Mouse (Mus musculus) embryonic facial prominence, embryonic 11.5 days (tissue): ENCODE measurements around the gene Oit3. TPM values are rescaled to one million over a fixed set of nuclear protein-coding genes. Genes with fewer than 3 reads are reported as not detected.

Experiments used
- ATAC-seq: fragments of 200-750 bp; cut with Nextera tagmentation; replicated peaks from 2 replicates; pipeline ENCODE4 v1.8.0; 2017; ENCODE audit warnings: low read depth; ENCODE audit not compliant: insufficient number of reproducible peaks, low FRiP score, low TSS enrichment
- DNase-seq: peaks from one replicate; pipeline ENCODE4 v3.0.0-alpha.2; 2015; ENCODE audit warnings: low spot score
- H3K27ac ChIP-seq: fragments of 300-500 bp; sonication (generic); replicated peaks from 2 replicates; pipeline ENCODE4 v1.5.1; 2014; ENCODE audit warnings: mild to moderate bottlenecking, low read depth, low read length, control low read depth
- H3K27me3 ChIP-seq: fragments of 300-500 bp; sonication (generic); 2 replicates; pipeline ENCODE4 v1.6.1; 2014; ENCODE audit warnings: mild to moderate bottlenecking, low read length, moderate library complexity, mixed read lengths; ENCODE audit not compliant: control insufficient read depth, insufficient read depth
- H3K36me3 ChIP-seq: fragments of 300-500 bp; sonication (generic); replicated peaks from 2 replicates; pipeline ENCODE4 v1.6.1; 2014; ENCODE audit warnings: low read depth, mild to moderate bottlenecking, low read length, moderate library complexity, mixed read lengths; ENCODE audit not compliant: control insufficient read depth, insufficient read depth
- H3K4me1 ChIP-seq: fragments of 300-500 bp; sonication (generic); 2 replicates; pipeline ENCODE4 v1.6.1; 2014; ENCODE audit warnings: low read length, mixed read lengths; ENCODE audit not compliant: control insufficient read depth, insufficient read depth
- H3K4me2 ChIP-seq: fragments of 300-500 bp; sonication (generic); 2 replicates; pipeline ENCODE4 v1.6.1; 2014; ENCODE audit warnings: low read depth, mild to moderate bottlenecking, control low read depth, low read length, moderate library complexity
- H3K4me3 ChIP-seq: fragments of 300-500 bp; sonication (generic); 2 replicates; pipeline ENCODE4 v1.5.1; 2014; ENCODE audit warnings: low read depth, low read length, control low read depth
- H3K9ac ChIP-seq: fragments of 300-500 bp; sonication (generic); replicated peaks from 2 replicates; pipeline ENCODE4 v1.6.1; 2014; ENCODE audit warnings: mild to moderate bottlenecking, control low read depth, low read length
- H3K9me3 ChIP-seq: fragments of 300-500 bp; sonication (generic); replicated peaks from 2 replicates; pipeline ENCODE4 v1.6.1; 2016; ENCODE audit warnings: mild to moderate bottlenecking, low read length, inconsistent platforms, mixed read lengths; ENCODE audit not compliant: control insufficient read depth
- WGBS: fragments of 180-500 bp; shearing (Covaris S2); extraction: QIAGEN DNeasy Blood & Tissue Kit; methylation state at CpG from one replicate; pipeline ENCODE4 v1.1.7; 2014; 5-methylcytosine and 5-hydroxymethylcytosine counted together
- polyA plus RNA-seq: library from polyadenylated mRNA; unstranded; fragments of >200 nt; fragmentation: Nextera tagmentation; extraction: Ambion mirVana; gene quantifications from 2 replicates; pipeline ENCODE4 v1.2.1, GENCODE M21; 2014

Oit3 gene
- polyA plus RNA-seq, 1 experiment from 2014 or later, result 0.49 TPM

GRCm38 (mm10) chr10:59429448-59430135 lies 12.0 kb downstream of the Oit3 start:
- H3K4me3 ChIP-seq, result no peak overlapping the region
- no peaks in the 10 kb centered on the region for H3K36me3 ChIP-seq
- H3K9ac ChIP-seq, result no peak overlapping the region
- H3K27me3 ChIP-seq, result no peaks in the 10 kb centered on the region
- H3K4me2 ChIP-seq, result no peak overlapping the region
- no peak for ATAC-seq
- DNase-seq, result no peak
- 83% methylated on average over 16 of the region's 16 CpGs for WGBS
- no peak overlapping the region for H3K27ac ChIP-seq
- H3K4me1 ChIP-seq, result no peaks in the 10 kb centered on the region
- H3K9me3 ChIP-seq, result no peaks in the 10 kb centered on the region

DNA sequence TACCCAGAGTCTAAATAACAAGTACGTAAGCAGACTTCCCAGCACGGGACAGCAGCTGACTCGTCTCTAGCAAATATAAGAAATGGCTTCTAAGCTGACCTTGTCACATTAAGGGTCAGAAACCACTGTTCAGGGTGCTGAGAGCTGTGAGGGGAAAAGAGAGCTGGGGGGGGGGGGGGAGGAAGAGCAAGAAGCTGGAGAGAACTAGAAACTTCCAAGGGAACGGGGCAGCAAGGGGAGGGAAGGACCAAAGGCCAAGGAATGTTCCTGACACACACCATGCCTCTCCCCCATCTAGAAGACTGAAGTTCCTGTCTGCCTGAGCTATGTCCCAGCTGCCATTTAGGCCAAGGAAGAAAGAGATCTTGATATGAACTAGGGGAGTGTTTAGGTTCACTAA lies 15.2 kb downstream of the Oit3 start:
- no peak for ATAC-seq
- no peak for DNase-seq
- Histone ChIP-seq H3K36me3 (no peaks in the 10 kb centered on the region), H3K27me3 (no peaks in the 10 kb centered on the region), H3K27ac (no peak overlapping the region), H3K9ac (no peak overlapping the region), H3K4me2 (no peak overlapping the region), H3K4me1 (no peaks in the 10 kb centered on the region), H3K9me3 (no peaks in the 10 kb centered on the region), H3K4me3 (no peak overlapping the region)
- 72% methylated on average over 4 of the region's 4 CpGs for WGBS

- ATAC-seq, result no peak
- WGBS, result 89% methylated on average over 7 of the region's 7 CpGs
- H3K36me3 ChIP-seq, result no peaks in the 10 kb centered on the region
These were observed 16.2 kb downstream of the Oit3 start for GRCm38 (mm10) chr10:59425369-59425768.

GRCm38 (mm10) chr10:59424453-59424852 lies 17.1 kb downstream of the Oit3 start:
- Histone ChIP-seq H3K27ac (no peak overlapping the region), H3K4me2 (no peak overlapping the region), H3K36me3 (no peaks in the 10 kb centered on the region), H3K4me3 (no peak overlapping the region), H3K9ac (no peak overlapping the region), H3K9me3 (no peaks in the 10 kb centered on the region), H3K27me3 (no peaks in the 10 kb centered on the region), H3K4me1 (no peaks in the 10 kb centered on the region)
- no peak for DNase-seq
- 74% methylated on average over 3 of the region's 3 CpGs for WGBS
- ATAC-seq, result no peak

More at GRCm38 (mm10) chr10:59425369-59425768, 16.2 kb downstream of the Oit3 start:
- DNase-seq, result no peak
- Histone ChIP-seq H3K4me1 (no peaks in the 10 kb centered on the region), H3K27me3 (no peaks in the 10 kb centered on the region), H3K4me3 (no peak overlapping the region), H3K4me2 (no peak overlapping the region), H3K27ac (no peak overlapping the region), H3K9me3 (no peaks in the 10 kb centered on the region), H3K9ac (no peak overlapping the region)

GRCm38 (mm10) chr10:59419516-59419915 lies 22.1 kb downstream of the Oit3 start:
- no peak for DNase-seq
- Histone ChIP-seq H3K4me3 (no peak overlapping the region), H3K4me1 (no peaks in the 10 kb centered on the region), H3K27ac (no peak overlapping the region), H3K36me3 (no peaks in the 10 kb centered on the region), H3K4me2 (no peak overlapping the region), H3K9me3 (no peaks in the 10 kb centered on the region), H3K27me3 (no peaks in the 10 kb centered on the region), H3K9ac (no peak overlapping the region)
- 72% methylated on average over 4 of the region's 4 CpGs for WGBS
- ATAC-seq, result no peak

DNA sequence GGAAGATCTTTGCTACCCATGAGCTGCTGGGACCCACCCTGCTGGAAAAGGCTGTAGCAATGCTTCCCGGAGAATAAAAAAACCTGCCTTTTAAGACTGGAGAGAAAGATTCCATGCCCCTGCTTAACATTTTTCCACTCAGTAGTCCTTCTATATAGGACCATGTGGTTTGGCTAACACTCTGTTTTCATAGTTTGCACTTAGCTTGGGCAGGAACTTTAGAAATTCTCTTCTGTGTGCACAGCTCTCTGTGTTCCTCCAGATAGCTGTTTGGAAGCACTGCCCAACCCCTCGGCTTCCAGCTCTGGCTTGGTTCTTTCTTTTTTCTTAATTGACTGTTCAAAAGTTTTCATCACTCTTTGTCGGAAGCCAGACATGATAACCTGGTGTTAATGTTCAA lies 25.0 kb downstream of the Oit3 start:
- 89% methylated on average over 3 of the region's 3 CpGs for WGBS
- no peak overlapping the region for H3K4me2 ChIP-seq
- ATAC-seq (no peak), DNase-seq (no peak)
- no peaks in the 10 kb centered on the region for H3K9me3 ChIP-seq
- H3K27ac ChIP-seq, result no peak overlapping the region
- H3K36me3 ChIP-seq, result no peaks in the 10 kb centered on the region
- no peaks in the 10 kb centered on the region for H3K4me1 ChIP-seq
- H3K27me3 ChIP-seq, result no peaks in the 10 kb centered on the region
- H3K9ac ChIP-seq, result no peak overlapping the region
- H3K4me3 ChIP-seq, result no peak overlapping the region

DNA sequence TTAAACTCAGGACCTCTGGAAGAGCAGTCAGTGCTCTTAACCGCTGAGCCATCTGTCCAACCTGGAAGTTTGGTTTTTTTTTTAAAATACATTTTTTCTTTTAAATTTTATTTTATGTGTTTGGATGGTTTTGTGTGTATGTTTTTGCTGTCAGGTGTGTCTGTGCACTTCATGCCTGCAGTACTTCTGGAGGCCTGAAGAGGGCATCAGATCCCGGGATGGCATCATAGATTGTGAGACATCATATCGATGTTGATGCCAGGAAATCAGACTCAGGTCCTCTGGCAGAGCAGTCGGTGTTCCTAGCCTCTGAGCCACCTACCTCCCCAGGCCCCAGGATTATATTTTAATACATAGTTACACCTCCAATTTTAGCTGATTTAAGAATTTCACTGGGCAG lies 27.9 kb downstream of the Oit3 start:
- Histone ChIP-seq H3K27me3 (no peaks in the 10 kb centered on the region), H3K9me3 (no peaks in the 10 kb centered on the region), H3K4me2 (no peak overlapping the region), H3K9ac (no peak overlapping the region), H3K36me3 (no peaks in the 10 kb centered on the region), H3K4me1 (no peaks in the 10 kb centered on the region), H3K27ac (no peak overlapping the region), H3K4me3 (no peak overlapping the region)
- WGBS, result 82% methylated on average over 4 of the region's 4 CpGs
- no peak for DNase-seq
- ATAC-seq, result no peak

GRCm38 (mm10) chr10:59410264-59410663 lies 31.3 kb downstream of the Oit3 start:
- H3K9me3 ChIP-seq, result no peaks in the 10 kb centered on the region
- no peaks in the 10 kb centered on the region for H3K27me3 ChIP-seq
- DNase-seq (no peak), ATAC-seq (no peak)
- 73% methylated on average over 12 of the region's 12 CpGs for WGBS
- no peak overlapping the region for H3K4me3 ChIP-seq
- no peak overlapping the region for H3K4me2 ChIP-seq
- H3K36me3 ChIP-seq, result no peaks in the 10 kb centered on the region
- no peak overlapping the region for H3K27ac ChIP-seq
- no peak overlapping the region for H3K9ac ChIP-seq
- H3K4me1 ChIP-seq, result no peaks in the 10 kb centered on the region
